Mouse (Mus musculus): Measurements from ENCODE around the gene Cd164. TPM values are rescaled to one million over a fixed set of nuclear protein-coding genes. Genes with fewer than 3 reads are reported as not detected.

Gene Cd164
- 170 and 176 TPM in 2 replicates for polyA plus RNA-seq (2016; fragmentation: Nextera tagmentation; extraction: Ambion mirVana)

- no peaks in the 10 kb centered on the region for H3K27me3 ChIP-seq
- no peaks in the 10 kb centered on the region for H3K9me3 ChIP-seq
- peak within 1 kb of the TSS; percentile 97 for H3K27ac ChIP-seq
- H3K4me1 ChIP-seq (replicated peaks) = peaks cover 24% of the 10 kb centered on the region
- ATAC-seq (ENCODE audit: insufficient number of reproducible peaks, insufficient read depth, low FRiP score, low TSS enrichment, low read depth) = peak; percentile 94
- H3K4me3 ChIP-seq (replicated peaks) = peak within 1 kb of the TSS; percentile 91
- peak within 1 kb of the TSS; percentile 95 for H3K9ac ChIP-seq (replicated peaks)
- H3K4me2 ChIP-seq = peak within 1 kb of the TSS; percentile 78
- WGBS = under 1% methylated on average over 69 of the region's 69 CpGs
- peaks cover 12% of the 10 kb centered on the region for H3K36me3 ChIP-seq
Measured at GRCm38 (mm10) chr10:41518981-41519618, at the start of gene Cd164. Cd164 (plus strand) TSS chr10:41519414.

GRCm38 (mm10) chr10:41470693-41471092, 48.5 kb upstream of the Cd164 start:
- H3K27ac ChIP-seq = no peak overlapping the region
- no peaks in the 10 kb centered on the region for H3K27me3 ChIP-seq
- H3K9ac ChIP-seq (replicated peaks) = no peak overlapping the region
- peaks cover 13% of the 10 kb centered on the region for H3K4me1 ChIP-seq (replicated peaks)
- no peaks in the 10 kb centered on the region for H3K9me3 ChIP-seq
- no peak overlapping the region for H3K4me3 ChIP-seq (replicated peaks)
- H3K36me3 ChIP-seq = peaks cover 25% of the 10 kb centered on the region
- ATAC-seq (ENCODE audit: insufficient number of reproducible peaks, insufficient read depth, low FRiP score, low TSS enrichment, low read depth) = no peak
- no peak overlapping the region for H3K4me2 ChIP-seq
- WGBS = 77% methylated on average over 3 of the region's 3 CpGs

DNA sequence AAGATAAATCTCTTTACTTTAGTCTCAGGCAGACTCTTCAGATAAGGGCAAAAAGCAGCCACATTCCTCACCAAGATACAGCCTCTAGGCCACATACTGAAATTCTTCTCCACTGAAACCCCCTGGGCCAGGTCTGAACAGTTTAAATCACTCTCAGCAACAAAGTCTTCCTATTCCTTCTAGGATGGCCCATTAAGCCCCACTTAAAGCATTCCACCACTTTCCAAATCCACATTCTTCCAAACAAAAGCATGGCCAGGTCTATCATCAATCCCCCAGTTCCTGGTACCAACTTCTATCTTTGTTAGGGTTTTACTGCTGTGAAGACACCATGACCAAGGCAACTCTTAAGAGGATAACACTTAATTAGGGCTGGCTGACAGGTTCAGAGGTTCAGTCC, 46.7 kb upstream of the Cd164 start:
- ATAC-seq (ENCODE audit: insufficient number of reproducible peaks, insufficient read depth, low FRiP score, low TSS enrichment, low read depth) = no peak

DNA sequence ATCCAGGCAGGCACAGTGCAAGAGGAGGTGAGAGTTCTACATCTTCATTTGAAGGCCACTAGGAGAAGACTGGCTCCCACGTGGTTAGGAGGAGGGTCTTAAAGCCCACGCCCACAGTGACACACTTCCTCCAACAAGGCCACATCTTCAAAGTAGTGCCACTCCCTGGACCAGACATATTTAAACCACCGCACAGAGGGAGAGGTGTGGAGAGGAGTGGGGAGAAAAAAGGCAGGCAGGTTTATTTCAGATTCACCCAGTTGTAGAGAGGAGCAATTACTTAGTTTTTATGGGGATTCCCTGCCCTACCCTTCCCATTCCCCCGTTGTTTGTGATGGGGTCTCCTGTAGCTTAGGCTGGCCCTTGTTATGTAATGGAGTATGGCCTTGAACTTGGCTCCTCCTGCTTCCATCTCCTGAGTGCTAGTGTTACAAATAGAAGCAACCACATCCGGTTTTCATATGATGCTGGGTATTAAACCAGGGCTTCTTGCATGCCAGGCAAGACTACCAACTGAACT, 46.2 kb upstream of the Cd164 start:
- no peak overlapping the region for H3K9ac ChIP-seq (replicated peaks)
- H3K27me3 ChIP-seq = no peaks in the 10 kb centered on the region
- no peak overlapping the region for H3K4me3 ChIP-seq (replicated peaks)
- no peak overlapping the region for H3K4me2 ChIP-seq
- peaks cover 26% of the 10 kb centered on the region for H3K4me1 ChIP-seq (replicated peaks)
- H3K36me3 ChIP-seq = peaks cover 9% of the 10 kb centered on the region; the same call in 1 of the 2 replicates
- WGBS = 70% methylated on average over 5 of the region's 5 CpGs
- no peaks in the 10 kb centered on the region for H3K9me3 ChIP-seq
- no peak overlapping the region for H3K27ac ChIP-seq
- no peak for ATAC-seq (ENCODE audit: insufficient number of reproducible peaks, insufficient read depth, low FRiP score, low TSS enrichment, low read depth)

More for the DNA sequence above, 46.7 kb upstream of the Cd164 start:
- Histone ChIP-seq H3K27me3 (no peaks in the 10 kb centered on the region), H3K27ac (no peak overlapping the region), H3K4me2 (no peak overlapping the region), H3K9me3 (no peaks in the 10 kb centered on the region), H3K9ac (replicated peaks) (no peak overlapping the region), H3K4me3 (replicated peaks) (no peak overlapping the region), H3K4me1 (replicated peaks) (peaks cover 22% of the 10 kb centered on the region), H3K36me3 (peaks cover 11% of the 10 kb centered on the region; the same call in 1 of the 2 replicates)

GRCm38 (mm10) chr10:41473782-41474468, 45.3 kb upstream of the Cd164 start:
- H3K27ac ChIP-seq = no peak overlapping the region
- H3K4me3 ChIP-seq (replicated peaks) = no peak overlapping the region
- no peak overlapping the region for H3K4me2 ChIP-seq
- H3K9me3 ChIP-seq = no peaks in the 10 kb centered on the region
- WGBS = 78% methylated on average over 6 of the region's 6 CpGs
- no peak for ATAC-seq (ENCODE audit: insufficient number of reproducible peaks, insufficient read depth, low FRiP score, low TSS enrichment, low read depth)
- no peaks in the 10 kb centered on the region for H3K27me3 ChIP-seq
- peaks cover 5% of the 10 kb centered on the region for H3K36me3 ChIP-seq
- peaks cover 30% of the 10 kb centered on the region for H3K4me1 ChIP-seq (replicated peaks)
- H3K9ac ChIP-seq (replicated peaks) = no peak overlapping the region

DNA sequence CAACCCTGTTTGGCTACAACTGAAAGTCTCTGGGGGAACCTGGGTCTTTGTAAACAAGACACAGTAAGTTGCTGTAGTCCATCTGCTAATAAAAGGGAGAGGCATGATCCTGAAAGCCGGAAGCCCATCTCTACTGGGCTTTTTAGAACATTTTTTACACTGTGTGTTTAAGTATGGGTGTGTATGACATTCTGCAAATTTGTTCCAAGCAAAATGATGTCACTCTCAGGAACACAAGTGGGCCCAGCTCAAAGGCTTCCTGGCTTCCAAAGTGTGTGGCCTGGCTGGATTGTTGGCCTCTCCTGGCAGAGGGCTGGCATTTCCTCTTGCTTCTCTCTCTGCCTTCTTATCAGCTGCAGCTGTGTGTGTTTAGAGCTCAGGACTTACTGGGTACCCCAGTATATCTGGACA, 44.2 kb upstream of the Cd164 start:
- no peak overlapping the region for H3K4me2 ChIP-seq
- no peak overlapping the region for H3K4me3 ChIP-seq (replicated peaks)
- H3K9me3 ChIP-seq = no peaks in the 10 kb centered on the region
- H3K4me1 ChIP-seq (replicated peaks) = peaks cover 30% of the 10 kb centered on the region
- WGBS = 41% methylated on average over 1 of the region's 1 CpGs
- no peaks in the 10 kb centered on the region for H3K27me3 ChIP-seq
- peaks cover 16% of the 10 kb centered on the region for H3K36me3 ChIP-seq
- no peak overlapping the region for H3K9ac ChIP-seq (replicated peaks)
- H3K27ac ChIP-seq = peak overlapping the region; percentile 81
- ATAC-seq (ENCODE audit: insufficient number of reproducible peaks, insufficient read depth, low FRiP score, low TSS enrichment, low read depth) = no peak

- Histone ChIP-seq H3K9me3 (no peaks in the 10 kb centered on the region), H3K4me3 (replicated peaks) (peak within 1 kb of the TSS; percentile 68), H3K4me1 (replicated peaks) (peaks cover 30% of the 10 kb centered on the region), H3K9ac (replicated peaks) (peak within 1 kb of the TSS; percentile 75), H3K36me3 (peaks cover 30% of the 10 kb centered on the region), H3K4me2 (peak within 1 kb of the TSS; percentile 92), H3K27me3 (no peaks in the 10 kb centered on the region), H3K27ac (peak within 1 kb of the TSS; percentile 91)
- under 1% methylated on average over 35 of the region's 35 CpGs for WGBS
- ATAC-seq (ENCODE audit: insufficient number of reproducible peaks, insufficient read depth, low FRiP score, low TSS enrichment, low read depth) = peak; percentile 81
Measured at GRCm38 (mm10) chr10:41476171-41477017, 42.8 kb upstream of the Cd164 start, which contains the start of gene Mical1. Mical1 (plus strand) TSS chr10:41476314.

DNA sequence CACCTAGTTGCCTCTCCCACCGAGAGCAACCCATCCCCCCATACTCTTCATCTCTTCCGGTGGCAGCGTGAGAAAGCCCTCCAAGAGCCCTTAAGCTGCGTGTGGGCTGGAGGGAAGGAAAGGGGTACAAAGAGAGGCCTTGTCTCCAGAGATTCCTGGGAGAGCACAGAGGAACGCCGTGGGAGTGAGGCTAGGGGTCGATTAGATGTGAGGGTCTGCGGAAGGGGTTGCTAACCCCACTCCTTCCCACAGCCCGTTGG, 42.3 kb upstream of the Cd164 start:
- ATAC-seq (ENCODE audit: insufficient number of reproducible peaks, insufficient read depth, low FRiP score, low TSS enrichment, low read depth) = no peak
- Histone ChIP-seq H3K4me3 (replicated peaks) (peak overlapping the region; percentile 68), H3K9ac (replicated peaks) (peak overlapping the region; percentile 75), H3K27ac (peak overlapping the region; percentile 91), H3K9me3 (no peaks in the 10 kb centered on the region), H3K27me3 (no peaks in the 10 kb centered on the region), H3K4me2 (peak overlapping the region; percentile 92), H3K4me1 (replicated peaks) (peaks cover 30% of the 10 kb centered on the region), H3K36me3 (peaks cover 35% of the 10 kb centered on the region)
- 2% methylated on average over 9 of the region's 9 CpGs for WGBS

- peaks cover 41% of the 10 kb centered on the region for H3K36me3 ChIP-seq
- ATAC-seq (ENCODE audit: insufficient number of reproducible peaks, insufficient read depth, low FRiP score, low TSS enrichment, low read depth) = 0 out of 2 replicates have a peak, but pooled peaks have one; percentile 11
- peak overlapping the region; percentile 91 for H3K27ac ChIP-seq
- no peaks in the 10 kb centered on the region for H3K27me3 ChIP-seq
- H3K4me1 ChIP-seq (replicated peaks) = peaks cover 30% of the 10 kb centered on the region
- peak overlapping the region; percentile 92 for H3K4me2 ChIP-seq
- peak overlapping the region; percentile 68 for H3K4me3 ChIP-seq (replicated peaks)
- H3K9ac ChIP-seq (replicated peaks) = peak overlapping the region; percentile 75
- 2% methylated on average over 20 of the region's 20 CpGs for WGBS
- H3K9me3 ChIP-seq = no peaks in the 10 kb centered on the region
Measured at GRCm38 (mm10) chr10:41477278-41478181, 41.7 kb upstream of the Cd164 start.

DNA sequence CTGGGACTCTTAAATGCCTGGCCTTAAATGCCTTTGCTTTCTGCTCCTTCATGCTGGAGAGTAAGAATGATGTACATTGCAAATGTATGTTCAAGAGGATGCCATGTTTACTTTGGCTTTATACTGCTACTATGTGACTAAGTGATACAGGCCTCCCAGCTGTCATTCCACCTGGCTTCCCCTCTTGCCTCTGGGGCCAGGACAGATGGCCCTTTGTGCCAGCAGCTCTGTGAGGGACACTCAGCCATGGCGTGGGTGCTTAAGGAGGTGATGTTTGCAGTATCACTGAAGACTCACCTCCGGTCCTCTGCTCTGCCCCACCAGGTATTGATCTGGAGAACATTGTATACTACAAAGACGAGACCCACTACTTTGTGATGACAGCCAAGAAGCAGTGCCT, 39.3 kb upstream of the Cd164 start:
- peaks cover 65% of the 10 kb centered on the region for H3K36me3 ChIP-seq
- H3K9ac ChIP-seq (replicated peaks) = no peak overlapping the region
- H3K27me3 ChIP-seq = no peaks in the 10 kb centered on the region
- ATAC-seq (ENCODE audit: insufficient number of reproducible peaks, insufficient read depth, low FRiP score, low TSS enrichment, low read depth) = no peak
- no peak overlapping the region for H3K4me2 ChIP-seq
- H3K4me1 ChIP-seq (replicated peaks) = peaks cover 25% of the 10 kb centered on the region
- no peak overlapping the region for H3K27ac ChIP-seq
- WGBS = 94% methylated on average over 3 of the region's 3 CpGs
- H3K4me3 ChIP-seq (replicated peaks) = no peak overlapping the region
- H3K9me3 ChIP-seq = no peaks in the 10 kb centered on the region

All from limb, embryonic 12.5 days (tissue).